Mouse (Mus musculus): ENCODE results near the gene Eno3. TPM values are rescaled to one million over a fixed set of nuclear protein-coding genes. Genes with fewer than 3 reads are reported as not detected.

Eno3 gene
- polyA plus RNA-seq, 1 experiment: 101 TPM

GRCm38 (mm10) chr11:70697376-70697775 lies 40.4 kb downstream of the Eno3 start:
- H3K4me3 ChIP-seq (ENCODE audit: control insufficient read depth, low read depth, low read length): no peak overlapping the region
- H3K27me3 ChIP-seq (ENCODE audit: control insufficient read depth, insufficient read depth, low read length): no peaks in the 10 kb centered on the region
- no peaks in the 10 kb centered on the region for H3K36me3 ChIP-seq (ENCODE audit: control insufficient read depth, insufficient read depth, low read length)
- no peak overlapping the region for H3K27ac ChIP-seq (ENCODE audit: control insufficient read depth, insufficient read depth, low read depth, low read length)
- H3K4me1 ChIP-seq (ENCODE audit: control insufficient read depth, insufficient read depth, low read length): peaks cover 11% of the 10 kb centered on the region
- TF ChIP-seq POLR2A (IDR thresholded peaks at IDR 0.05; ENCODE audit: control insufficient read depth, low read depth, low read length) (no peak), CTCF (IDR thresholded peaks at IDR 0.05; ENCODE audit: control insufficient read depth, insufficient read depth, insufficient replicate concordance, low read depth, low read length) (no peak)

DNA sequence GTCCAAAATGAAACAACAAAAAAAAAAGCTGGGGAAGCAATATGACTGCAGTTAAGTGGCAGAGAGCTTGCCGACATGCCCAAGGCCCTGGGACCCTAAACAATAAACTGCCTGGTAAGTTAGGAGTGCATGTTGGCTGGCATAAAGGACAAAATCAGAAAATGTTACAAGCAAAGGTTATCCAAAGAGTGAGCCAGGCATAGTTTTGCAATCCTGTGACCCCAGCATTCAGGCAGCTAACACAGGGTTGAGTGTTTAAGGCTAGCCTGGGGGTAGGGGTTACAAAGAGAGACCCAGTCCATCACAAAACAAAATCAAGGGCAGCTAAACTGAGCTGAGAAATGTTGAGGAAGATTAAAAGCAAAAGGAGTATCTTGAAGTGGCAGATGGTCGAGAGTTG lies 42.0 kb downstream of the Eno3 start:
- no peak overlapping the region for H3K4me3 ChIP-seq (ENCODE audit: control insufficient read depth, low read depth, low read length)
- TF ChIP-seq CTCF (IDR thresholded peaks at IDR 0.05; ENCODE audit: control insufficient read depth, insufficient read depth, insufficient replicate concordance, low read depth, low read length) (no peak), POLR2A (IDR thresholded peaks at IDR 0.05; ENCODE audit: control insufficient read depth, low read depth, low read length) (no peak)
- no peak overlapping the region for H3K27ac ChIP-seq (ENCODE audit: control insufficient read depth, insufficient read depth, low read depth, low read length)
- H3K36me3 ChIP-seq (ENCODE audit: control insufficient read depth, insufficient read depth, low read length): no peaks in the 10 kb centered on the region
- H3K27me3 ChIP-seq (ENCODE audit: control insufficient read depth, insufficient read depth, low read length): no peaks in the 10 kb centered on the region
- H3K4me1 ChIP-seq (ENCODE audit: control insufficient read depth, insufficient read depth, low read length): peaks cover 11% of the 10 kb centered on the region

GRCm38 (mm10) chr11:70699722-70700556 lies 42.9 kb downstream of the Eno3 start, which contains the start of the genes Inca1 and Kif1c:
Inca1 (minus strand) TSS chr11:70700155.
Kif1c (plus strand) TSS chr11:70700548.
- Histone ChIP-seq H3K4me3 (ENCODE audit: control insufficient read depth, low read depth, low read length) (peak within 1 kb of the TSS; percentile 96), H3K36me3 (ENCODE audit: control insufficient read depth, insufficient read depth, low read length) (no peaks in the 10 kb centered on the region), H3K4me1 (ENCODE audit: control insufficient read depth, insufficient read depth, low read length) (peaks cover 11% of the 10 kb centered on the region), H3K27me3 (ENCODE audit: control insufficient read depth, insufficient read depth, low read length) (no peaks in the 10 kb centered on the region), H3K27ac (ENCODE audit: control insufficient read depth, insufficient read depth, low read depth, low read length) (peak within 1 kb of the TSS; percentile 96)
- peak; percentile 90 for TF ChIP-seq POLR2A (IDR thresholded peaks at IDR 0.05; ENCODE audit: control insufficient read depth, low read depth, low read length)
- no peak for TF ChIP-seq CTCF (IDR thresholded peaks at IDR 0.05; ENCODE audit: control insufficient read depth, insufficient read depth, insufficient replicate concordance, low read depth, low read length)

DNA sequence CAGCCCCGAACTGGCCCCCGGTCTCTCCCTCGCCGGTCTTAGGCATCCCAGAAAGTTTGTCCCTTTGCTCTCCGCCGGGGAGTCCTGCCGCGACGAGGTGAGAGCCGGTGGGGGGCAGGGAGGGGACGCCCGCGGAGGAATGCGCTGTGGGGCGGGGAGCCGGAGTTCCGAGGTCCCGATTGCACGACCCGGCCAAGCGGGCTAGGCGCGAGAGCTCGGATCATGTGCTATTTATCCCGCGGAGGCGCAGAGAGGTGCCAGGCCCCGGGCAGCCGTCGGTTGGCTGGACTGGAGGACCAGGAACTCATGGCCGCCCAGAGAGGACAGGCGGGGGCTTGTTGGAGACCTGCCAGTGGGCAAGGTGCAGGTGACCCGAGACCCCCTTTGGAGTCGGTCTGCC lies 43.6 kb downstream of the Eno3 start:
- no peaks in the 10 kb centered on the region for H3K36me3 ChIP-seq (ENCODE audit: control insufficient read depth, insufficient read depth, low read length)
- peaks cover 11% of the 10 kb centered on the region for H3K4me1 ChIP-seq (ENCODE audit: control insufficient read depth, insufficient read depth, low read length)
- peak overlapping the region; percentile 96 for H3K4me3 ChIP-seq (ENCODE audit: control insufficient read depth, low read depth, low read length)
- H3K27ac ChIP-seq (ENCODE audit: control insufficient read depth, insufficient read depth, low read depth, low read length): peak overlapping the region; percentile 81
- H3K27me3 ChIP-seq (ENCODE audit: control insufficient read depth, insufficient read depth, low read length): no peaks in the 10 kb centered on the region
- TF ChIP-seq POLR2A (IDR thresholded peaks at IDR 0.05; ENCODE audit: control insufficient read depth, low read depth, low read length): no peak
- no peak for TF ChIP-seq CTCF (IDR thresholded peaks at IDR 0.05; ENCODE audit: control insufficient read depth, insufficient read depth, insufficient replicate concordance, low read depth, low read length)

DNA sequence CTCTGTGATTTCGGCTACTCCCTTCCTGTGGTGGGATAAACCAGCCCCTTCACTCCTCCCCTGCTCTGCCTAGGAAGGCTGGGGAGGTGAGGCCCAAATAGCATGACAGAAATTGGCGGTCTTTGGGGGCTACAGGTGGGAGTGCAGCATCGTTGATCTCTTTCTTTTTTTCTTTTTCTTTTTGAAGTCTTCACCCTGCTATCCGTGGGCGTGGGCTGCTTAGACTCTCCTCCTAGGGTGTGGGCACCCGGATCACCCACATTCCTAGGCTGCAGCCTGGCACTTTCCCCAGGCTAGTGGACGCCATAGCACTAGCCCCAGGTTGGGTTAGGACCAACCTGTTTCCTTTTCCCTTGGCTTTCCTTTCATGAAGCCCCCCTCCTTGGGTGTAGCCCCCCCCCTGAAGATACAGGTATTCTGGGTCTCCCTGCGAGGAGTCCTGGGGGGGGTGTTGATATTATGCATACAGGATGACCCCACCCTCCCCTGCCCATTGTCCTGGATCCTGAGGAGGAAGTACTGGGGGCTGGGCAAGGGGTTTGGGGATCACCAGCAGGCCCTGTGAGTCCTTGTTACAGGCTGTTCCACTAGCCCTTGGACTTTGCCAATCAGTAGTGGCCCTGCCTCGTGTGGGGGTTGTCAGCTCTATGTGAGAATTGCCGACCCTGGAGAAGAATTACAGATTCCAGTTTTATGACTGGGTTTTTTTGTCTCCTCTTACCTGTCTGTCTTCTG lies 44.4 kb downstream of the Eno3 start:
- TF ChIP-seq CTCF (IDR thresholded peaks at IDR 0.05; ENCODE audit: control insufficient read depth, insufficient read depth, insufficient replicate concordance, low read depth, low read length): no peak
- no peak for TF ChIP-seq POLR2A (IDR thresholded peaks at IDR 0.05; ENCODE audit: control insufficient read depth, low read depth, low read length)
- peak overlapping the region; percentile 81 for H3K27ac ChIP-seq (ENCODE audit: control insufficient read depth, insufficient read depth, low read depth, low read length)
- H3K27me3 ChIP-seq (ENCODE audit: control insufficient read depth, insufficient read depth, low read length): no peaks in the 10 kb centered on the region
- peak overlapping the region; percentile 96 for H3K4me3 ChIP-seq (ENCODE audit: control insufficient read depth, low read depth, low read length)
- H3K4me1 ChIP-seq (ENCODE audit: control insufficient read depth, insufficient read depth, low read length): peaks cover 11% of the 10 kb centered on the region
- H3K36me3 ChIP-seq (ENCODE audit: control insufficient read depth, insufficient read depth, low read length): no peaks in the 10 kb centered on the region

- Histone ChIP-seq H3K27me3 (ENCODE audit: control insufficient read depth, insufficient read depth, low read length) (no peaks in the 10 kb centered on the region), H3K4me3 (ENCODE audit: control insufficient read depth, low read depth, low read length) (no peak overlapping the region), H3K36me3 (ENCODE audit: control insufficient read depth, insufficient read depth, low read length) (no peaks in the 10 kb centered on the region; the same call in 1 of the 2 replicates), H3K4me1 (ENCODE audit: control insufficient read depth, insufficient read depth, low read length) (peaks cover 11% of the 10 kb centered on the region), H3K27ac (ENCODE audit: control insufficient read depth, insufficient read depth, low read depth, low read length) (no peak overlapping the region)
- no peak for TF ChIP-seq POLR2A (IDR thresholded peaks at IDR 0.05; ENCODE audit: control insufficient read depth, low read depth, low read length)
Measured at GRCm38 (mm10) chr11:70701984-70702733, 45.2 kb downstream of the Eno3 start.

DNA sequence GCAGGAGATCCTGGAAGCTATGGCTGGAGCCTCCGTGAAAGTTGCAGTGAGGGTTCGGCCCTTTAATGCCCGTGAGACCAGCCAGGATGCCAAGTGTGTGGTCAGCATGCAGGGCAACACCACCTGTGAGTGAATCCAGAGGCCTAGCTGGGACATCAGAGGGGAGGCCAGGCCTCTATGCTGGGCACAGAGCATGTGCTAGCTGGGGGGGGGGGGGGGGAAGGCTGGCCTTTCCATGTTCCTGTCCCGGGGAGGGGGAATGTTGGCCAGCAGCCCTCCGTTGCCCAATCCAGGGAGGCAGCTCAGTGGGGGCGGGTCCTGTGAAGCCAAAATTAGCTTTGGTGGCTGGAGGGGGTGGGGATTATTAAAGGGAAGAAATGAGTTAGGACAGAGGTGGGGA lies 45.8 kb downstream of the Eno3 start:
- Histone ChIP-seq H3K27me3 (ENCODE audit: control insufficient read depth, insufficient read depth, low read length) (no peaks in the 10 kb centered on the region), H3K4me1 (ENCODE audit: control insufficient read depth, insufficient read depth, low read length) (peaks cover 11% of the 10 kb centered on the region), H3K4me3 (ENCODE audit: control insufficient read depth, low read depth, low read length) (no peak overlapping the region), H3K27ac (ENCODE audit: control insufficient read depth, insufficient read depth, low read depth, low read length) (no peak overlapping the region), H3K36me3 (ENCODE audit: control insufficient read depth, insufficient read depth, low read length) (no peaks in the 10 kb centered on the region; the same call in 1 of the 2 replicates)
- TF ChIP-seq POLR2A (IDR thresholded peaks at IDR 0.05; ENCODE audit: control insufficient read depth, low read depth, low read length) (no peak), CTCF (IDR thresholded peaks at IDR 0.05; ENCODE audit: control insufficient read depth, insufficient read depth, insufficient replicate concordance, low read depth, low read length) (no peak)

All from testis, adult 2 months (tissue).